Mouse (Mus musculus) frontal cortex, postnatal 36 days (tissue): ENCODE data around the gene Syt7.

Experiments used
- DNase-seq, 2 experiments: peaks; one replicate each; pipeline ENCODE4 v3.0.0; 2022; ENCODE audit warnings: low spot score in 2 of 2

Syt7 gene

GRCm38 (mm10) chr19:10456752-10457483 is 68.0 kb downstream of the Syt7 start, which contains the start of gene Lrrc10b:
Gene Lrrc10b (minus strand): TSS chr19:10457473.
- peak; percentile 71 to 78 for DNase-seq

- DNase-seq, result no peak
Measured at GRCm38 (mm10) chr19:10457484-10457800, 68.6 kb downstream of the Syt7 start.

GRCm38 (mm10) chr19:10458096-10458495 is 69.2 kb downstream of the Syt7 start:
- DNase-seq, result peak; percentile 39 to 56

- no peak for DNase-seq
Measured at GRCm38 (mm10) chr19:10459907-10460306, 71.0 kb downstream of the Syt7 start.

GRCm38 (mm10) chr19:10461584-10461983 is 72.7 kb downstream of the Syt7 start:
- no peak for DNase-seq

- DNase-seq, result no peak
Measured at GRCm38 (mm10) chr19:10464427-10464826, 75.5 kb downstream of the Syt7 start.

GRCm38 (mm10) chr19:10469171-10469658 is 80.3 kb downstream of the Syt7 start:
- DNase-seq, result peak; percentile 28 to 48

- peak; percentile 30 to 49 for DNase-seq
Measured at GRCm38 (mm10) chr19:10472958-10473357, 84.1 kb downstream of the Syt7 start.

- no peak for DNase-seq
Measured at GRCm38 (mm10) chr19:10473779-10474178, 84.9 kb downstream of the Syt7 start.

- DNase-seq, result no peak
Measured at GRCm38 (mm10) chr19:10479541-10479940, 90.7 kb downstream of the Syt7 start.

- DNase-seq, result no peak
Measured at GRCm38 (mm10) chr19:10482703-10483102, 93.8 kb downstream of the Syt7 start, which contains the start of gene Ppp1r32. Gene Ppp1r32 (minus strand): TSS chr19:10482928.

- peak in 1 of 2 experiments; percentile 75 for DNase-seq
Measured at GRCm38 (mm10) chr19:10486264-10486738, 97.4 kb downstream of the Syt7 start.

- no peak for DNase-seq
Measured at GRCm38 (mm10) chr19:10495670-10496069, 106.8 kb downstream of the Syt7 start.

GRCm38 (mm10) chr19:10496976-10497375 is 108.1 kb downstream of the Syt7 start:
- no peak for DNase-seq

- DNase-seq, result no peak
Measured at GRCm38 (mm10) chr19:10497512-10498160, 108.7 kb downstream of the Syt7 start.

- DNase-seq, result no peak
Measured at GRCm38 (mm10) chr19:10500581-10500980, 111.7 kb downstream of the Syt7 start.

GRCm38 (mm10) chr19:10502571-10502970 is 113.7 kb downstream of the Syt7 start:
- no peak for DNase-seq
